10 mouse cellular contexts compared by ENCODE assay signal in genomic region chr8:122234055-122234454, GRCm38 (mm10). TPM values are rescaled to one million over a fixed set of nuclear protein-coding genes. Genes with fewer than 3 reads are reported as not detected.
A peak's percentile ranks its signal among the peaks of the same experiment; 100 is the strongest.
DNase-seq lines count a peak whose midpoint lies in the region; ATAC-seq and TF ChIP-seq lines count a peak whose summit lies in the region.
"Had no signal": no experiment of that assay in that cellular context is flagged by ENCODE, and none has a peak within 500 bp of the region (broad histone marks: within the 10 kb centered on the region; RNA-seq: fewer than 3 reads in every experiment).

No protein-coding gene starts in this region.

- no peak overlapping the region for H3K27ac ChIP-seq in intestine, embryonic 16.5 days (ENCODE audit: low read length)
- H3K27ac ChIP-seq in lung, embryonic 14.5 days (ENCODE audit: low read depth), result no peak overlapping the region

- H3K4me2 ChIP-seq in intestine, embryonic 16.5 days (ENCODE audit: low read depth, low read length), result no peak overlapping the region
- H3K4me2 ChIP-seq in lung, embryonic 14.5 days, result no peak overlapping the region

- DNase-seq in left cerebral cortex, adult 18-20 months (ENCODE audit: low spot score in 2 of 2), result peak; percentile 25 to 27
- no peak for DNase-seq in left cerebral cortex, adult 11 months (ENCODE audit: low spot score)
- DNase-seq in adrenal gland, postnatal 14 days, result peak; percentile 66
- peak; percentile 85 for DNase-seq in gastrocnemius, adult 18-20 months (ENCODE audit: low spot score)
- DNase-seq in lung, embryonic 14.5 days, result peak; percentile 70
- no peak for DNase-seq in thymus, postnatal 25 days

- 21% methylated on average over 11 of the region's 11 CpGs for WGBS in intestine, embryonic 16.5 days
- WGBS in lung, embryonic 14.5 days, result 27% methylated on average over 11 of the region's 11 CpGs

- H3K36me3 ChIP-seq in intestine, embryonic 16.5 days (ENCODE audit: control insufficient read depth, insufficient read depth, low read length), result no peaks in the 10 kb centered on the region
- no peaks in the 10 kb centered on the region for H3K36me3 ChIP-seq in lung, embryonic 14.5 days (ENCODE audit: insufficient read depth)
- H3K36me3 ChIP-seq: G1E had no signal

- no peaks in the 10 kb centered on the region for H3K9me3 ChIP-seq in intestine, embryonic 16.5 days (ENCODE audit: control insufficient read depth, low read length)
- no peaks in the 10 kb centered on the region for H3K9me3 ChIP-seq in lung, embryonic 14.5 days (ENCODE audit: low read depth, low read length)

- H3K9ac ChIP-seq in intestine, embryonic 16.5 days (ENCODE audit: low read depth, low read length), result no peak overlapping the region
- H3K9ac ChIP-seq in lung, embryonic 14.5 days, result no peak overlapping the region

- peaks cover 12% of the 10 kb centered on the region for H3K4me1 ChIP-seq in intestine, embryonic 16.5 days (ENCODE audit: control insufficient read depth, insufficient read depth, low read length)
- H3K4me1 ChIP-seq in lung, embryonic 14.5 days (ENCODE audit: insufficient read depth), result peaks cover 5% of the 10 kb centered on the region

- H3K27me3 ChIP-seq in intestine, embryonic 16.5 days (replicated peaks; ENCODE audit: control insufficient read depth, insufficient read depth, low read length), result peaks cover 13% of the 10 kb centered on the region; the same call in 1 of the 2 replicates
- peaks cover 27% of the 10 kb centered on the region for H3K27me3 ChIP-seq in lung, embryonic 14.5 days (ENCODE audit: insufficient read depth, low read length)

- peak; percentile 65 for TF ChIP-seq CTCF in lung, embryonic 14.5 days (IDR thresholded peaks at IDR 0.05; ENCODE audit: low read depth)

- ATAC-seq in intestine, embryonic 16.5 days, result 0 out of 2 replicates have a peak, but pooled peaks have one; percentile 22
- ATAC-seq in lung, embryonic 14.5 days (ENCODE audit: insufficient read depth), result peak; percentile 39; the same call in 1 of the 2 replicates
- no peak for ATAC-seq in activated CD4-positive, CD25-positive, alpha-beta regulatory T cell, adult 4 months

- H3K4me3 ChIP-seq in intestine, embryonic 16.5 days (ENCODE audit: low read length), result no peak overlapping the region
- no peak overlapping the region for H3K4me3 ChIP-seq in lung, embryonic 14.5 days (ENCODE audit: low read depth, low read length)
- H3K4me3 ChIP-seq: erythroblast, embryonic 14.5 days had no signal

RNA-seq across cellular contexts. Expression of gene Zfpm1, which starts 47.9 kb away (rescaled TPM):
- total RNA-seq in left cerebral cortex, adult 18-20 months (2021), result 10 to 100 TPM; 35.6 to 37.5 TPM
- 23.6 and 24.6 TPM in 2 replicates for total RNA-seq in adrenal gland, postnatal 14 days (2021)
- total RNA-seq in gastrocnemius, adult 18-20 months (2021), result 1 to 10 TPM; 6.6 to 7.5 TPM
- polyA plus RNA-seq in intestine, embryonic 16.5 days (2015; fragmentation: Nextera tagmentation; extraction: Ambion mirVana), result 2.6 and 2.7 TPM in 2 replicates
- polyA plus RNA-seq in lung, embryonic 14.5 days (2014; fragmentation: Nextera tagmentation; extraction: Ambion mirVana), result 2.7 and 2.9 TPM in 2 replicates
- polyA plus RNA-seq in activated CD4-positive, CD25-positive, alpha-beta regulatory T cell, adult 4 months (2017; shearing (Covaris generic)), result 1 to 10 TPM; 1.7 to 2.2 TPM

Comparison
In these comparisons a context has a peak if more than half of its experiments do, and no peak if none do; other contexts are left out.
1. DNase-seq: peak in left cerebral cortex, adult 18-20 months (2 of 2), adrenal gland, postnatal 14 days (single experiment), gastrocnemius, adult 18-20 months (single experiment) and lung, embryonic 14.5 days (single experiment); none in left cerebral cortex, adult 11 months (single experiment) and thymus, postnatal 25 days (single experiment).